Mouse (Mus musculus): ENCODE results near the gene Hmgxb4.

Hmgxb4 gene

GRCm38 (mm10) chr8:75078851-75079250, 85.7 kb downstream of the Hmgxb4 start:
- no peak for DNase-seq
